Mouse (Mus musculus) C2C12 (cell line): ENCODE results near the gene Myb.

ENCODE experiments used
- CTCF ChIP-seq: IDR thresholded peaks from one replicate; pipeline ENCODE4 v1.5.1; 2011; ENCODE audit not compliant: control insufficient read depth, insufficient read depth, insufficient read length
- MYOD1 ChIP-seq: IDR thresholded peaks from one replicate; pipeline ENCODE4 v1.6.1; 2011; ENCODE audit warnings: low read depth; ENCODE audit not compliant: control insufficient read depth, insufficient read length

DNA sequence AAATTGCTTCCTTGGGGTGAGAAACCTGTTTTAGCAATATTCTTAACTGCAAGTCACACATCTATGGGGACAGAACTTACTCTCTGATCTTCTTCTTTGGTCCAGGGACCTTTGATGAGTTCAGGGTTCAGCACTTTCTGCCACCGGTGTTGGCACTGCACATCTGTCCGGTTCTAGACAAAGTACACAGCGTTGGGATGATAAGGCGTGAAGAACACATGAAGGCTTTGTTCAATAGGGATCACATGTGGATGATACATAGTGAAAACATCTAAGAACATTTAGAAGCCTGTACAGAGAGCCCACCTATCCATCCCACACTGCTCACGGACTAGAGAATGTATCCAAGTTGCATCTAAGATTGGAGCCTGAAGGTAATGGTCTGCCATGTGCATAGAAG lies 8.0 kb downstream of the Myb start:
- TF ChIP-seq MYOD1 (no peak), CTCF (no peak)
